Mouse (Mus musculus) subcutaneous adipose tissue, adult 2 months (tissue): ENCODE results near the gene Hnrnpu. TPM values are rescaled to one million over a fixed set of nuclear protein-coding genes. Genes with fewer than 3 reads are reported as not detected.

ENCODE experiments used
- polyA plus RNA-seq: library from polyadenylated mRNA; depleted of rRNA; stranded (reverse); fragments of >200 nt; gene quantifications from 2 replicates; pipeline ENCODE4 v1.2.3, GENCODE M21; 2012; ENCODE audit warnings: low replicate concordance; rRNA removed

The Hnrnpu gene
- polyA plus RNA-seq = 34.7 and 77.7 TPM in 2 replicates

GRCm38 (mm10) chr1:178337551-178338317 lies at the start of gene Hnrnpu:
TSS of gene Hnrnpu (minus strand) at chr1:178337797.

GRCm38 (mm10) chr1:178318389-178319184 lies 19.0 kb downstream of the Hnrnpu start, which contains the start of gene Cox20:
TSS of gene Cox20 (plus strand) at chr1:178319130.

Other genes starting within 250 kb of the Hnrnpu start
- 8.6 and 18.2 TPM in 2 replicates for gene Desi2, start 150.4 kb downstream of the Hnrnpu start, polyA plus RNA-seq
- gene Cox20, start 18.7 kb downstream of the Hnrnpu start, polyA plus RNA-seq = 17.7 and 18.9 TPM in 2 replicates
- gene Efcab2, start 68.3 kb upstream of the Hnrnpu start, polyA plus RNA-seq = 0.39 and 0.44 TPM in 2 replicates
- gene Kif26b, start 191.3 kb upstream of the Hnrnpu start, polyA plus RNA-seq = 0.11 and 8.2 TPM in 2 replicates